Mouse (Mus musculus) cerebellum, postnatal 4 days (tissue): ENCODE results near the gene Gars.

Experiments
- DNase-seq, 2 experiments: peaks; one replicate each; pipeline ENCODE4 v3.0.0; 2022; ENCODE audit warnings: low spot score in 2 of 2, mixed read lengths in 1 of 2

The Gars gene

DNA sequence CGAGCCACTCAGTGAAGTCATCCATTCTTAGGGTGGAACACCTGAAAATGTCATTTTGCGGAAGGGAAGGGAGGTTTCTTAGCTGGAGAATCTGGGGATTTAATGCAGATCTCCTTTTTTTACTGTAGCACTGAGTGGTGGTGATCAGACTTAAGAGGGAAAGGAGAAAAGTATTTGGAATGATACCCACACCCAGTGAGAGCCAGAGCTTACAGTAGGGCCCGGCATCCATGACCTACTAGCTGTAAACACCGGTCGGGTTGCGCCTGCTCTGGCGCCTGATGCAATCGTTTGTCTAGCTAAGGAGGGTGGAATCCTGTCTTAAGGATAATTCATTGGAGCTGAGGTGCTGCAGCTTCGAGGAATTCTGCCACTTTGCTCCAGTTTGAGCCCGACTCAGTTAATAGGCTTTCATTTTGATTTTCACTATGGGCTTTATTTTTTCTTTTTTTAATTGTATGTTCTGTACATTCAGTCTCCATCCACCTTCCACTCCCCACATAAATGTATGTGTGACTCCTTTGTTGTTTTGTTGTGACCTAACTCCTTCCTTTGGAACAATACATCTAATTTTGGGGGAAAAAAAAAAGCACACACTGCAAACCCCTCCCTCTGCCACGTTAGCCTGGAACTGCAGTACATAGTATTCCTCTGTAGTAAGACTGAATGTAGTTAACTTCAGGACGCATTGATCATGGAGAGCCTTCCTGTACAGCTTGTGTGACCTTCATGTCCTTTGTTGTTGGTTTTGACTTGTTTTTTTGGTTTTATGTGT, 1.1 kb downstream of the Gars start:
- peak in 1 of 2 experiments; percentile 13 for DNase-seq

DNA sequence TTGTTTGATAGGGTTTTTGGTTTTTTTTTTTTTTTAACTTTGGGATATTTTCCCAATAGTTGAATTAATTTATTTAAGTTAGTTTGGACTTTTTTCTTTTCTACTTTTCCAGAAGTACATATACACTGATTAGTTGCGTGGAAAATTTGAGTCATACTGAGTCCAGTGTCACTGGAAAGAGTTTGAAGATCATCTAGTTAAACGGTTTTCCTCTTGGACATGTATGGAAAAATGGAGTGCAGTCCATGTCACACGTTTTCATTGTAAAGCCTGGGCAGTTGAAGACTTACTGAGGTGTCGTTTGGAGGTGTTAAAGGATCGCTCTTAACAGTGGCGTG, 1.6 kb downstream of the Gars start:
- DNase-seq, result no peak

DNA sequence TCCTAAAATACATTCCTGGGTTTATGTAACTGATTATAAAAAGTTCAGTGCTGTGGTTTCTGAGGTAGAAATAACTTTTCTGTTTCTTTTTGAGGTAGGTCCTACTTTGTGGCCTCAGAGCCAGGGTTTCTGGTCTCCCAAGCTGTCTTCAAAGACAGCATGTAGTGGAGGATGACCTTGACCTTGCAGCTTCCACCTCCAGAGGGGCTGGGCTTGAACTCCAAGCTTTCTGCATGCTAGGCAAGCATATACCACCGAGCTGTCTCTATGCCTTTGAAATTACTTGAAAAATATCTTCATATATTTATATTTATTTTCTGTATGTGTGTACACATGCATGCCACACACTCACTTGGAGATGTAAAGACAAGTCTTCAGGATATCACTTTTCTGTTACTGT, 2.2 kb downstream of the Gars start:
- no peak for DNase-seq

DNA sequence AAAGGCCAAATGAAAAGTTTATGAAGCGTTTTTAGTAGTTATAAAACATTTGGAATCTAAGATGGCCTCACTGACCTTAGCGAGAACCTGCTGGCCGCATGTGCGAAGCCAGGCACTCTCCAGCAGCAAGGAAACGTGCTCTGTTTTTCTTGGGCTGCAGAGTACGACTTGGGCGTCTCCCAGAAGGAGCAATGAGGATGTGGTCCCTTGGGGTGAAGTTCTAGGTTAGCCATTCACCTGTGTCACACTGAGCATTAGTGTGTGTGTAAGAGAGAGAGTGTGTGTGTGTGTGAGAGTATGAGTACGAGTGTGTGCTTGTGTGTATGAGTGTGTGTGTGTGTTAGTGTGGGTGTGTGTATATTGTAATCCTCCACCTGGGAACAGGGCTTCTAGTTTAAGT, 5.4 kb downstream of the Gars start:
- DNase-seq, result no peak

DNA sequence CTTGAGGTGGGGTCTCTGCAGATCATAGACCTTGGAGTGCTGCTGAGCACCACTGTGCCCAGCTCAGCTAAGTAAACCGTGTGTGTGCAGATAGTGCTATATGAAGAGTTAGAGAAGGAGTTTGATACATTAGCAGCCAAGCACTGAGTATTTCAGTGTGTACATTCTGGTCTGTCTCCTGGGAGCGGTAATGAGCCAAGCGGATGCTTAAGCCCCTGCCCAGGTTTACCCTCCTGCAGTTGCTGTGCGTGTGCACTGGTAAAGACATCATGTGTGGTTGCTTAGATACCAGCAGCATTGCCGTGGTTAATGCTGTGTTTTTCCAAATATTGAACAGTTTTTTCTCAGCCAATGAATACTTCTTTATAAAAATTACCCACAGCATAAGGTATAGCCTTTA, 6.7 kb downstream of the Gars start:
- DNase-seq, result no peak

DNA sequence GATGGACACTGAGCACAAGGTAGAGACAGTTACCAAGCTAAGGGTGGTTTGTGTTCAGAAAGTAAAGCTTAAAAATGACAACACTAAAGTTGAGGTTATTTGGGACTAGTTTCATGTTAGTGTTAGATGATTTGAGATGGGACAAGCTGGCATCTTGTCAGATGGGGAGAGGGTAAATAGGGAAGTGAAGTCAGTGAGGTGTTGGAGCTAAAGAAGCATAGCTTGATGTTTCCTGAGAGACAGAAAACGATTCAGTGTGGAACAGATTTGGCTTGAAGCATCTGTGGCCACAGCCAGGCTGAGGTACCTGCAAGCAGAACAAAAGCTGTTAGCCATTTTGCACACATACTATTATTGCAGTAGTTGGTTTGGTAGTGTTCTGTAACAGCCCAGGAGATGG, 7.5 kb downstream of the Gars start:
- DNase-seq, result no peak

DNA sequence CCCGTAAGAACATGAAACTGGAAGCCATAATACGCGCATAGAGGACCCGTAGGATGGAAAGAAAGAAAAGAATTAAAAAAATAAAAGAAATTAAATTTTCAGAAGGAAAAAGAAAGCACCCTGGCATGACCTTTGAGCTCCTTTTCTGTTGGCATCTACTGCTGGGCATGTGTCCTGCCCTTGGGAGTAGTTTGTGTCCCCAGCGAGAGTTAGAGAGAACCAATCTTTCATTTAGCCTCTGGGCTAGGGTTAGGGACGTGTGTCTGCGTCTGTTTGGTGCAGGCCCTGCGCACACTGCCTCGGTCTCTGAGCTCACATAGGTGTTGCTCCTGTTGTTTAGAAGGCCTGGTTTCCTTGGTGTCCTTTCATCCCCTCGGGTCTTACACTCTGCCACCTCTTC, 11.4 kb downstream of the Gars start:
- DNase-seq, result no peak

DNA sequence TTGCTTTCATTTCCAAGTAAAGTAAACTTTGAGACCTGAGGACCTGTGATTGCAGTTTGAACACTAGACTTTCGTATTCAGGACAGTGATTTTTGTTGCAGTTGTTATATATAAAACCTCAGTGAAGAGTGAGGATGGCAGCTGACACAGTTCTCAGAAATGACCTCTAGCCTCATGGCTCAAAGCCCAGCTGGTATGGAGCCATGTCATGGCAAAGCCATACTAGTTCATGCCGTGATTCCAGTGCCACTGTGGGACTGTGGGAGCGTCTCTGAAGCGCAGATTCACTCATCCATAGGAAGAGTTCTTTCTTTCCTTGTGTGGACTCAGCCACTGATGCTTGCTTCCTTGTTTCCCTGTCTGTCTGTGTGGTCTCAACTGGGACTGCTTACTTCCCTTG, 16.7 kb downstream of the Gars start:
- DNase-seq, result no peak

DNA sequence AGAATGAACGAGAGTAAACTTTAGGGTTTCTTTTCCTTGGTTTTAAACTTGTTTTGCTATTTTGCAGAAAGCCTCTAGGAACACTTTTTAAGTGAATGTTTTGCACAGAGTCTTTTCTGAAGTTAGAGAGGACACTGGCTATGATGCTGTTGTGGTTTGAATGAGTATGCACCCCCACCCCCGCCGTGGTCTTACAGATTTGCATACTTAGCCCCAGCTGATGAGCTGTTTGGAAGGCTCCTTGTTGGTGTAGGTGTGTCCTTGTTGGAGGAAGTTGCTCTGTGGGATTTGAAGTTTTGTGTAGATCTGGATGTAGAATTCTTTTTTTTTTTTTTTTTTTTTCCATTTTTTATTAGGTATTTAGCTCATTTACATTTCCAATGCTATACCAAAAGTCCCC, 19.6 kb downstream of the Gars start:
- no peak for DNase-seq

DNA sequence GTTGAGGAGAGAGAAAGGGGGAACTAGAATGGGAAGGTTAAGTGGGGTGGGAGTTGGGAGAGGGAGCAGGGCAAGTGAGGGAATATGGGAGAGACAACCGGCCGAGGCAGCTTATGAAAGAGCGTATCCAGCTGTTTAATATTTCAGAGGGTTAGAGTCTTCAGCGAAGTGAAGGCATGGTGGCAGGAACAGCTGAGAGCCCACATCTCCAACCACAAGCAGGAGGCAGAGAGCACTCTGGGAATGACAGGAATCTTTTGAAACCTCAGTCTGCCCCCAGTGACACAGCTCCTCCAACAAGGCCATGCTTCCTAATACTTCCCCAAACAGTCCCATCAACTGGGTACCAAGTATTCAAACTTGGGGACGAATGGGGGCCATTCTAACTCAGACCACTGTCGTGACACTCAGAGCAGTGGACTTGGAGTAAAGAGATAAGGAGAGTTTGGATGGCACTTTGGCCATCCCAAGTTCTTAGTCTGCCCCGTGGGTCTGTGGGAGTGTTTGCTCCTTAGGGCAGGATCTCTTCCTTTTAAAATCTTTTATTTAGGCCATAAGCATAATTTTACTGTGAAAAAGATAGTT, 22.5 kb downstream of the Gars start:
- no peak for DNase-seq

DNA sequence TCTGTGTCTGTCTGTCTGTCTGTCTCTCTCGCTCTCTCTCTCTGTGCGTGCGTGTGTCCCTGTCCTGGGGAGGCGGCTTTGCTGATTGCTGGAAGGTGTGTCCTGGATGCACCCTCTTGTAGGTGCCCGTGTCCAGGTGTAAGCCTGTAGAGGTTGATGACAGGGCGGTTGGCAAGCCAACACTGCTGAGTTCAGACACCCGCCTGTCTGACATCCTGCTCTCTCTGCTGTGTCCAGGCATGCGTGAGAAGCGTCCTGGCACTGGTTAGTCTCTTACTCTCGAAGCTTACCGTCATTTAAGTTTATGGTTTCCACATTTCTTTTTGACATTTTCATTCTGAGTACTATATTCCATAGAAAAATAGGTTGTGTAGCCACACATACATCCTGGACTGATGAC, 23.5 kb downstream of the Gars start:
- DNase-seq, result no peak

DNA sequence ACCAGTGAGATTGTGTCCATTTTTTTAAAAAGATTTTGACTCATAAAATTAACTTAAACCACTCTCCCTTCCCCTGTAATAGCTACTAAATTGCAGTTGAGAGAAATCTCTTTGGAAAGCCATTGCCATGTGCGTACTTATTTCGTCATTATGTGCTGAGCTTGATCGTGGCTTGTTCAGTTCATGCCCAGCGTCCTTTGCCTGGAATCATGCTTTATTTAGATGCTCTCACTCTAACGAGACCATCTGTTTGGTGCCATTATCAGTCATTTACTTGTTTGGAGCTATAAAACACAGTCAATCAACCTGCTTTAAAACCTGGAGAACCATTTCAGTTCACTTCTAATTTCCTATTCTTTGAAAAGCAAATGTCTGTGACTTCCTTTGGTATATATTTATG, 24.4 kb downstream of the Gars start:
- DNase-seq, result no peak

DNA sequence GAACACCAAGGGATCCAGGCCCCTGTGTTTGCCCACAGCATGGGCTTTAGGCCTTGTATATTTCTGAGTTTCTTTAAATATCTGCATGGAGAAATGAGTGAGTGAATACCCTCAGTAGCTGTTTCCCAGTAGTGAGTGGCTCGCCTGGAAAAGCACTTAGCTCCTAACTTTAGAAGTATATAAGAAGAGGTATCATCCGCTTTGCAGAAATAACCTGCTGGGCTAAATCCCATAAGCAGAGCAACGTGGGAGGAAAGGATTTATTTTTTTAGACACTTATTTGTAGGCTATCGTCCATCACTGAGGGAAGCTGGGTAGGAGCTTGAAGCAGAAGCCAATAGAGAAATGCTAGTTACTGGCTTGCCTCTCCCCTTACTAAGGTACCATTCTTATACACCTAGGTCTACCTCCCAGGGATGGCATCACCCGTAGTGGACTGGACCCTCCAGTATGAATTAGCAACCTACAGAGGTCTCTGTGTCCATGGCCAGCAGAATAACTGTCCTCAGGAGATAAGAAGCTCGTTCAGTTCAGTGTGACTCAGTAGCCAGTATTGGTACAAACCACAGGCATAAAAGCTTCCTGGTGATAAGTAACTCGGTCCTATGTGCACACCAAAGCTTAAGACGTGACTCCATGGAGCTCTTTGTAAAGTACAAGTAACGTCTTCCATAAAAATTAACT, 26.1 kb downstream of the Gars start:
- DNase-seq, result no peak

DNA sequence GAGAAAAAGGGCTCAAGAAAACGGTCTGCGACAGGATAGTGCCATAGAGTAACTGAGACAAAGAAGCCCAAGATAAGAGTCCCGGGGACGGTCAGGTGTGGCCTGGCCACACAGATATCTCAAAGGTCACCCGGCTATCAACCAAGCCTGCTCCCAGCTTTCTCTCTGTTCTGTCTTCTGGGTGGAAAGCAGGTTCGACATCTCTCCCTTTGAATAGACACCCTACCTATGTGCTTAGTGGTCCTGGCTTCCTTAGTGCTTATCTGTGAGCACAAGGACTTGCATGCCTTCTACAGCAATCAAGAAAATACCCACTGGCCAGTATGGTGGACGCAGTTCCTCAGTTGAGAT, 26.6 kb downstream of the Gars start:
- DNase-seq, result no peak

DNA sequence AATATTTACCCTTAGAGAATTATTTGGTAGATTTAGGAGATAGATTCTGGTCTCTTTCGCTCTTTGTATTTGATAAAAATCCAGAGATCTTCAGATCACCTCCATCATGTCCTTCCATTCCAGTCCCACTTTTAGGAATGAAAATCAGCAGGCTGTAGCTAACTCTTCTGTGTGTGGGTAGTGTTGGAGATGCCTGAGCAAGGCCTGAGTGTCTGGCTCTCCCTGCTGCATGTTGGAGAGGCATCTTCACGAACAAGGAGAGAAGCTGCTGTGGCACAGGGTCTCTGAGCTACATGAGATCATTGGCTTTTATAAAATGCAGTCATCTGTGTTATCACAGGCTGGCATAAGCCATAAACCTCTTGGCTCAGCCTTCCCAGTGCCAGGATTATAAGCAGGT, 28.1 kb downstream of the Gars start:
- no peak for DNase-seq

DNA sequence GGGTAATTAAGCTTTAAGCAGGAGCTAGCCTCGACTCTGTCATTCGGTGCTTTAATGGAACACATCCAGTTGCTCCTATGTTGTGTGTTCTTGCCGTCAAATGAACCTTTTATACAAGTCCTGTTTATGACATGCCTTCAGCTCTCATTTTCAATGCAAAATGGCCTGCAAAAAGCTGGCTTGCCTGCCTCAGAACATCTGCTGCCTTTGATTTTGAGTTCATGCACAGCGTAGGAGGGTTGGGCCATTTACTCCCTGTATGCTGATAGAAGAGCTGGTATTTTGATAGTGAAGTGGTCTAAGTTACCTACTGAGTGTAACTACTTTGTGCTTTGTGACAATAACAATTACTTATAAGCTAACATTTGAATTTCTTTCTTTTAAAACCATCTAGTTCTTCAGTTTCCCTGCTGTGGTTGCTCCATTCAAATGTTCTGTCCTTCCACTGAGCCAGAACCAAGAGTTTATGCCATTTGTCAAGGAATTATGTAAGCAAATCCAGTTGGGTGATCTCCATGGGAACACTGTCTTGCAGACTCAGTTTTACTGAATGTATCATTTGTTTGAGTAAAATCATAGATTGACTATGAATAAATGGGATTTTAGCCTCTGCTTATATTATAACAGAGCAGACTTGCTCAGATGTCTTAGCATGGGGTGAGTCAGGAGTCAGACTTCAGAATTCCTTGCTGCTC, 38.9 kb downstream of the Gars start:
- no peak for DNase-seq

DNA sequence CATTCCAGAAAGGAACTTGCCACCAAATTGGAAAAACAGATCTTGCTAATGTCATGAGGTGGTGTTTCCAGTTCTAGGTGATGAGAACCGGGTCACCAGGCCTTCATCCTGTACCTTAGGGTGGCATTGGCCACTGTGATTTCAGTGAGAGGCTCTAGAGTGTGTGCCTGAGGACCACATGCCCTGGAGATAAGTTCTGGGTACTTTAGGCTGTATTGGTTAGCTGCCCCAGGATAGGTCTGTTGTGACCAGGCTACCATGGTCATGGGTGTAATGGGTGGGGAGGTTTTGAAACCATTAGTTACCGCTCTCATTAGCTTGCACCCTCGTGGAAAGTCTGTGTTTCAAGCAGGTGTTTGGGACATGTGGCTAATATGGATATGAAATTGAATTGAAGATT, 43.6 kb downstream of the Gars start:
- no peak for DNase-seq

DNA sequence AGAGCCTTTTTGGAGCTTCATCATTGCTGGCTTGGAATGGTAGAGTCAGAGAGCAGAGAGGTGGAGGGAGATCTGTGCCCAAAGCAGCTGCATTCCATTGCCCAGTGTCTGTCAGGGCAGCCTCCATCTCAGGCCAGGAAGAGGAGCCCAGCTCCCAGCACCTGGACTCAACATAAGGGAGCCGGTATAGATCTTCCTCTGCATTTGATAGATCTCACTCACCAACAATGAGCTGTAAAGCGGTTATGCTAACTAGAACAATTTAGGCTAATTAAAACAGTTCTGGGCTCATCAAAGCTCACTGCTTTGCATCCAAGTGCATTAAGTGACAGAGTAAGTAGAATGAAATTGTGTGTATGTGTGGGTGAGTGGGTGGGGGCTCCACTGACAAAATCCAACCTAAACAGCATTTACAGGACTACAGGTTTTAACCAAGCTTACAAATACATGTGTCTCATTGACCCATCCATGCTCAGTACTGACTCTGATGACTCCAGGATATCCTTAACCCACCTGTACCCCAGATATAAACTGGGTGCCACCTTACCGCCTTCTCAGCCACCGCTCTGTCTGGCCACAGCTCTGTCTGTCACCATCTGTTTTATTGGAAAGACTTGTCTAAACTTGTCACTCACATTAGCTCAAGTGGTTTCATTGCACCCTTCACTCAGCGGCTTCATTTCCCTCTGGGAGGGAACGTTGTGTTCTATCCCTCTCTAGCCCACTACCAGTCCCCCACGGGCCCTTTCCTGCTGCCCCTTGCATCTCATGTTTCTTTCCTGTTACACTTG, 44.6 kb downstream of the Gars start:
- no peak for DNase-seq

DNA sequence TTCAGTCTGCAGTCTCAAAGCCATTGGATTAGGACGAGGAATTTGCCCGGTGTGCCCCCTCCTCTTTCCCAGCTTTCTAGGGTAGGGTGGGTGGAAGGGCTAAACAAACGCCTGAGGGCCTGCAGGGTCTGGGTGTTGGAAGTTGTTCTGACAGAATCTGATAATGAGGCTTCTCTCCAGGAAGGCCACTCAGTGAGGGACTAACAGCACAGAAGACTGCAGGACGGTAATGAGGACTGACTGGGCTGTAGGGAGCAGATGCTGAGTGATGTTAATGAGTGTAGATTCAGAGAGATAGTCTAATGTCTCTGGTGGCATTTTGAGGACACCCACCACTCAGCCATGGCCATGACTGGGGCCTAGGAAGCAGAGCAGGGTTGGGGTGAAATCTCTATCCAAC, 49.5 kb downstream of the Gars start:
- no peak for DNase-seq

DNA sequence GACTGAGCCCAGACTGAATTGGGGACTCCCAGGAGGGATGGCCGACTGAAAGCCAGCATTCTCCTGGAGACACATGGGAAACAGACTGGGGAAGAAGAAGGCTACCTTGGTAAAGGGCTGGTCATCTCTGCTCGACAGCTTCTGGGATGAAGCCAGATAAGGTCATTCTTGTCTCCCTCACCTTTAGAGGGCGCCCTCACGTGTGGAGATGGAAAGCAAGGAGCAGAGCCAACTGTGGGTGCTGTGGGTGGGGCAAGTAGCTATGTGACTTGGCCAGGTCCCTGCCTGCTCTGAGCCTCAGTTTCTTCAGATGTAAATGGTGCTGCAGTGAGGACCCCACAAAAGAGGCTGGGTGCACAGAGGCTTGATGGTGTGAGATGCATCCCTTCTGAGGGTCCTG, 52.8 kb downstream of the Gars start:
- no peak for DNase-seq

DNA sequence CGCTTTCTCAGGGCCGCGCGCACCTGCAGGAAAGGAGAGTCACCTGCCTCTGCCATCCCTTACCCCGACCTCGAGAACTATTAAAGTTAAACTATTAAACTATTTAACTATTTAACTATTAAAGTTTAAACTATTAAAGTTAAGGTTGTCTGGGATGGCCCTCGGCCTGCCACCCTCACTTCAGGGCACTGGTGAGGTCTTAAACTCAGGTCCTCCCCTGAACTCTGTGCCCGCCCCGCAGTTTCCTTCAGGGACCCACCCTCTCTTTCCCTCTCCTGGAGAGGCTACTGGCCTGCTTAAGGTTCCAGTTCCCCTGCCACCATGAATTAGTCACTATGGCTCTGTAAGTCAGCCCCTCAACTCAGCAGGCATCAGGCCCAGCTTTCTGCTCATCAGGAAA, 53.6 kb downstream of the Gars start:
- no peak for DNase-seq
